Mouse (Mus musculus) MEL (cell line): ENCODE data around the gene Negr1.

ENCODE experiments used
- CTCF ChIP-seq, 3 experiments: IDR thresholded peaks in 2 of 3; conservative IDR thresholded peaks in 1 of 3; 2 replicates each; pipeline ENCODE4 v1.5.1; 2011 to 2012; ENCODE audit warnings: low read length in 3 of 3, low read depth in 2 of 3, mild to moderate bottlenecking in 2 of 3, improper control_type of control experiment in 1 of 3, inconsistent platforms in 1 of 3, mixed read lengths in 1 of 3, moderate library complexity in 1 of 3; ENCODE audit not compliant: control insufficient read depth in 1 of 3, insufficient read depth in 1 of 3, poor library complexity in 1 of 3, severe bottlenecking in 1 of 3
- MXI1 ChIP-seq: IDR thresholded peaks from 2 replicates; pipeline ENCODE4 v1.6.1; 2011; ENCODE audit warnings: mild to moderate bottlenecking, low read depth, low read length, improper control_type of control experiment
- POLR2A ChIP-seq, 2 experiments: IDR thresholded peaks; 2 replicates each; pipeline ENCODE4 v1.6.1; 2011 to 2012; ENCODE audit warnings: low read length in 2 of 2, mild to moderate bottlenecking in 2 of 2, control low read depth in 1 of 2, improper control_type of control experiment in 1 of 2, low read depth in 1 of 2, moderate library complexity in 1 of 2; ENCODE audit not compliant: control insufficient read depth in 1 of 2, insufficient read depth in 1 of 2, poor library complexity in 1 of 2

- no peak for TF ChIP-seq CTCF (IDR thresholded peaks at IDR 0.05 in 2 of 3, conservative IDR thresholded peaks at IDR 0.05 in 1 of 3; ENCODE audit: control insufficient read depth in 1 of 3, insufficient read depth in 1 of 3, low read depth in 2 of 3, low read length in 3 of 3, poor library complexity in 1 of 3, severe bottlenecking in 1 of 3)
- no peak for TF ChIP-seq MXI1
- TF ChIP-seq POLR2A (IDR thresholded peaks at IDR 0.05; ENCODE audit: control insufficient read depth in 1 of 2, insufficient read depth in 1 of 2, low read depth in 1 of 2, low read length in 2 of 2, poor library complexity in 1 of 2): no peak
Observed at GRCm38 (mm10) chr3:156886915-156887314, 325.3 kb downstream of the Negr1 start.
